Mouse (Mus musculus) adrenal gland, adult 2 months (tissue): ENCODE results near the gene BC005537. TPM values are rescaled to one million over a fixed set of nuclear protein-coding genes. Genes with fewer than 3 reads are reported as not detected.
A peak's percentile ranks its signal among the peaks of the same experiment; 100 is the strongest.
"Not testable (repeated sequence)": the region's sequence is repeated elsewhere in the genome, so short reads cannot be mapped to it uniquely, and the experiment has no call there.

Source experiments
- DNase-seq: peaks from one replicate; pipeline ENCODE4 v3.0.0; 2021
- long read RNA-seq: library from polyadenylated mRNA; stranded (forward); transcript quantifications from one replicate; pipeline ENCODE4 v2.0.0, GENCODE M21; 2021
- polyA plus RNA-seq: library from polyadenylated mRNA; depleted of rRNA; stranded (reverse); fragments of >200 nt; gene quantifications from 2 replicates; pipeline ENCODE4 v1.2.3, GENCODE M21; 2012; rRNA removed
- total RNA-seq, 2 experiments: library from RNA; stranded (reverse); gene quantifications; 2 replicates each; pipeline ENCODE4 v1.2.3; 2021

The BC005537 gene
- 100 to 1,000 TPM; 161 to 170 TPM for total RNA-seq
- 56.8 and 70.6 TPM in 2 replicates for polyA plus RNA-seq
- long read RNA-seq, full-length matches to known transcripts = 17 of 24 reads
- long read RNA-seq, partial matches to known transcripts = 3 of 24 reads
- long read RNA-seq, other reads (novel, unspliced or antisense) = 4 of 24 reads

DNA sequence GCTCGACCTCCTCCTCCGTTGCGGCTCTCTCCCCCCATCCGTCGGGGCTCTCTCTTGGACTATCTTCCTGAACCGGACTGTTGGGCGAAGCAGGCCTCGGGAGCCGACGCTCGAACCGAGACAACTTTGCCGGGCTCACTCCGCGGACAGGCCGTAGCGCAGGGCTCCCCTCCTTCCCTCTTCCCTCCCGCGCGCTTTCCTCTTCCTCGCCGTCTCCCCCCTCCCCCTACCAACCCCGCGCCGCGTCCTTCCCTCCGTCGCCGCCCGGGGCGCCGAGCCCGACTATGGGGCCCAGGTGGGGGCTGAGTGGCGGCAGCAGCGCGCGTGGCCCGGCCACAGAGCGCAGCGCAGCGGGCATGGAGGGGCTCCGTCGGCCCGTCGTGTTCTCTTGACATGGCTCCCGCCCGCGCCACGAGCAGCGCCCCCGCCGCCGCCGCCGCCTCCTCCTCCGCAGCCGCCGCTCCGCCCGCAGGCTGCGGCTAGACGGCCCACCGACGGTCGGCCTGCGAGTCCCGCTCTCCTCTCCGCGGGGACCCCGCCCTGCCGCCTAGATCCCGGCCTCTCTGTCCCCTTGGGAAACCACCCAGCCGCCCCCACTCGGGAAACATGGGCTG lies at the start of gene BC005537:
BC005537 (plus strand) TSS at position 350 of the 614 bp plus-strand sequence.
- no peak for DNase-seq

GRCm38 (mm10) chr13:24756756-24757155 lies 44.7 kb upstream of the BC005537 start:
- DNase-seq = no peak

- no peak for DNase-seq
Measured at GRCm38 (mm10) chr13:24757820-24758564, 43.5 kb upstream of the BC005537 start.

GRCm38 (mm10) chr13:24759451-24759850 lies 42.0 kb upstream of the BC005537 start:
- DNase-seq = no peak

DNA sequence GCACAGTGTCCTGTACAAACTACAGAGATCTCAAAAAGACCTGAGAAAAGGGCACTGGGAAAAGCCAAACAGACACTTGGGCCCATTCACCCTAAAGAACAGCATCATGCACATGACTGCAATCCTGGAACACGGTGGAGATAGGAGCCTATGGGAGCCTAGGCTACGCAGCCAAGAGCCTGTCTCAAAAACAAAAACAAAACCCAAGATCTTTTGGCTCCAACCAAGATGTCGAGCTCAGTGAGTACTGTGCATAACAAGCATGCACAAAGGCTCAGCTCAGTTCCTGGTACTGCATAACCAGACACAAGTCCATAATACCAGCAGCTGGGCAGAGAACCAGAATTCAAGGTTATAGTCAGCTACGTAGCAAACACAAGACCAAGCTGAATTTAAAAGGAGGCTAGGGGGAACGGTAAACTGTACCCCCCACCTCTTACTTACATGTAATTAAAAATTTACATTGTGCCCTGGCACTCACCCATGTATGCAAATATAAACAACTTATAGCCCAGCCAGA lies 41.0 kb upstream of the BC005537 start:
- no peak for DNase-seq

GRCm38 (mm10) chr13:24761083-24761402 lies 40.4 kb upstream of the BC005537 start:
- DNase-seq = no peak

DNA sequence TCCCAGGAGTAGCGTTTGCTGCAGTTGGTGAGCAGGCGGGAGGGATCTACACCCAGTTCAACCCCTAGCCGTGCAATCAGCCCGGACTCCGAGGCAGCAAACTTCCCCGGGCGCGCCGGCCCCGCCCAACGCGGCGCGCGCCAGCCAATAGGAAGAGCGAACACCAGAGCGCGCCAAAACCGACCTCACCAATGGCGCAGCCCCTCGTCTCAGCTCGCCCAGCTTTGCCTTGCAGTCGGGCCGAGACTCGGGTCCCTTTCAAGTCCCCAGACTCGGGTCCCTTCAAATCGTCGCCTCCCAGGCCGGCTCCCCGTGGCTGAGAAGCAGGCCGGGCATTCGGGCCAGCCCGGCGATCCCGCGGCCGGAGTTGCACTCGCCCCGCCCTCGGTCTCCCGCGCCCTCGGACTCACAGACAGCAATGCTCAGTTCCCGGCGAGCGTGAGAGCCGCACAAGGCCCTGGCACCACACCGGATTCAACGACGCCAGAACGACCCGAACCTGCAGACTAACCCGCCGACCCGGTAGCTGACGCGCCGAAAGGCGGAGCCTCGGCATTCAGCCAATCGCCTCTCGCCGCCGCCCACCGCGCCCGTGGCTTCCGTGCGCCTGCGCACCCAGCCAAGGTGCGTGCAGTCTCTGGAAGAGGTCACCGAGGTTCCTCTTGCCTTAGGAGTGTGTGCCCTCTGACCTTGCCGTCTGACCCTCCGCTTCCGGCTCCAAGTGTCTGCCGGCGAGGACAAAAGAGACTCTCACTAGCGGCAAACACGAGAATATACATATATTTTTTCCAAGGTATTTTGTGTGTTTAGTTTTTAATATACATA lies 39.8 kb upstream of the BC005537 start, which contains the start of gene Gmnn:
Gmnn (minus strand) TSS at position 521 of the 825 bp plus-strand sequence.
- peak; percentile 93 for DNase-seq

DNA sequence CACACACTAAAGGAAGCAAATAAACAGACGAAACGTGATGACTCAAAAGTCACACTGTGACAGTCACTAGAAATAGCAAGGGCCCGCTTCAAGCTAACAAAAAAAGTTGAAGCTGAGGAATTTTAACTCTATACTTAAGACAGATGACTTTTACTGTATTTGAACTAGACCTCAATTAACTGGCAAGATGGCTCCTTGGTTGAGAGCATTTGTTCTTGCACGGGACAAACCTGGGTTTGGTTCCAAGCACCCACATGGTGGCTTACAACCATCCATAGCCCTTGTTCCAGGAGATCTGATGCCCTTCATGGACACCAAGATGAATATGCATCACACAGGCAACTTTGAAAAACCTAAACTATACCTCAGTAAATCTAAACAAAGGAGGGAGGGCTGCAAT lies 39.2 kb upstream of the BC005537 start:
- DNase-seq = no peak

GRCm38 (mm10) chr13:24767809-24768208 lies 33.6 kb upstream of the BC005537 start:
- not testable (repeated sequence) for DNase-seq

DNA sequence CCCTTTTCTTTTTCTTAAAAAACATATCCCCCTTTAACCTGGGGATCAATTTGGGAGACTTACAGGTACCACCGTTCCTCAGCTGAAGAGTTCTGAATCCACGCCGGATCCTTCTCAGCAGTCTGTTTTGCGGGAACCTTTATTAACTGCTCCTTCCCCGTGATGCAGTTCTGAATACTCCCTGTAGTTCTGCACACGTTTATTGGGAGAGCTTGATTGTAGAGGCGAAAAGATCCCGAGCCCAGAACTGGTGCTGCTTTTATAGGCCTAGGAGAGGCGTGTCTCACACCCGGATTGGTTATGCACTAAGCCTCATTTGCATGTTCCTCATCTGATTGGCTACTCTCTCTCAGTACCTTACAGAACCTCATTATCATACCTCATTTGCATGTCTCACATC lies 30.0 kb upstream of the BC005537 start:
- DNase-seq = not testable (repeated sequence)

- DNase-seq = peak; percentile 48
Measured at GRCm38 (mm10) chr13:24776146-24776844, 25.2 kb upstream of the BC005537 start.

GRCm38 (mm10) chr13:24778026-24778425 lies 23.4 kb upstream of the BC005537 start:
- no peak for DNase-seq

- DNase-seq = no peak
Measured at GRCm38 (mm10) chr13:24778706-24779380, 22.6 kb upstream of the BC005537 start.

GRCm38 (mm10) chr13:24781916-24782315 lies 19.5 kb upstream of the BC005537 start:
- peak; percentile 87 for DNase-seq

- peak; percentile 42 for DNase-seq
Measured at GRCm38 (mm10) chr13:24786014-24786490, 15.4 kb upstream of the BC005537 start.

- no peak for DNase-seq
Measured at GRCm38 (mm10) chr13:24787477-24787876, 14.0 kb upstream of the BC005537 start.

DNA sequence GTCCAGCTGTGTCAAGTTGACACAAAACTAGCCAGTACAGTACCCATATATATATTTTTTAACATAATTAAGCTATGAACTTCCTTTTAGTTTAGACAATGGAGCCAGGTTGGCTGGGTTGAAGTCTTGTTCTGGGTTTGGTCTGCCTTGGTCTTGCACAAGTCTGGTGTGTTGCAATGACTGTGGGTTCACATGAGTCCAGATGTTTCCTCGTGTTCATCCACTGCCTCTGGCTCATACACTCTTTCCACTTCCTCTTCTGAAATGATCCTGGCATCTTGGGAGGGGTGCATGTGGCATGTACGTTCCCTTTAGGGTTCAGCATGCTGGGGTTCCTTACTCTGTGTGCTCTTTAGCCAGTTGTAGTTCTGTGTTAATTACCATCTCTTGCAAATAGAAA lies 10.1 kb upstream of the BC005537 start:
- DNase-seq = peak; percentile 61

GRCm38 (mm10) chr13:24792411-24793045 lies 8.9 kb upstream of the BC005537 start:
- peak; percentile 64 for DNase-seq

DNA sequence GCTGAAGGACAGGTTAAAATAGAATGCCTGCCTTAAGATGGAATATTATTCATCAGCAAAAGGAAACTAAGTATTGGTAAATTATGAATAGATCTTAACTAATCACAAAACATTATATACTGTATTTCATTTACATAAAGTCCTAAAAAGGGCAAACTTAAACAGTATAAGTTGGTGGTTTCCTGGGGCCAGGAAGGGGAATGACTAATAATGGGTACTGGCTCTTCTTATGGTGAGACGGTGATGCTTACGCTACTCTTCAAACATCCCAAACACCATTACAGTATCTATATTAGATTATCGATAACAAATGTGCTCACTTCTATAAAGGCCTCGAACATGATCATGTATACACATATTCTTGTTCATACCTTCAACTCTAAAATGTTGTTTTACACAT lies 2.8 kb upstream of the BC005537 start:
- DNase-seq = no peak

DNA sequence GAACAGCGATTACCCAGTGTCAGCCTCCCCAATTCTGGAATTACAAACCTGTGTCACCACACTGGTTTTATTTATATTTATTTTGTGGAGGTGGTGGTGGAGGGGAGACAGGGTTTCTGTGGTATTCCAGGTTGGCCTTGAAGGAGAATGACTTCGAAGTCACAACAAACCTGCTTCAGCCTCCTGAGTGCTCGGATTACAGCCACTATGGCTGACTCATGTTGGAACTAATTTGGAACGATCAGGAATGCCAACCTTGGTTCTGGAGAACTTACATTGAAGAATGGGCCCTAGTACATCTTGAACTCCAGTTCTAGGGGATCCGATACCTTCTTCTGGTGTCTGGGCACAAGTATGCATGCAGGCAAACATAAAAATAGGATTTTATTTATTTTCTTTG lies 2.1 kb upstream of the BC005537 start:
- peak; percentile 19 for DNase-seq
